Mouse (Mus musculus) neural tube, embryonic 14.5 days (tissue): ENCODE results near the gene Gtf2a1l. TPM values are rescaled to one million over a fixed set of nuclear protein-coding genes. Genes with fewer than 3 reads are reported as not detected.

ENCODE experiments used
- ATAC-seq: fragments of 200-750 bp; cut with Nextera tagmentation; 2 replicates; pipeline ENCODE4 v1.8.0; 2017; ENCODE audit warnings: low read depth, mild to moderate bottlenecking, moderate TSS enrichment, moderate library complexity
- H3K27ac ChIP-seq: fragments of 300-500 bp; sonication (generic); 2 replicates; pipeline ENCODE4 v1.5.1; 2014; ENCODE audit warnings: low read depth, mild to moderate bottlenecking, control low read depth, low read length, moderate library complexity, mixed read lengths
- H3K27me3 ChIP-seq: fragments of 300-500 bp; sonication (generic); 2 replicates; pipeline ENCODE4 v1.6.1; 2014; ENCODE audit warnings: low read length; ENCODE audit not compliant: control insufficient read depth, insufficient read depth
- H3K36me3 ChIP-seq: fragments of 300-500 bp; sonication (generic); 2 replicates; pipeline ENCODE4 v1.6.1; 2014; ENCODE audit warnings: low read length, mixed read lengths; ENCODE audit not compliant: control insufficient read depth, insufficient read depth
- H3K4me1 ChIP-seq: fragments of 300-500 bp; sonication (generic); 2 replicates; pipeline ENCODE4 v1.6.1; 2014; ENCODE audit warnings: low read length; ENCODE audit not compliant: control insufficient read depth, insufficient read depth
- H3K4me2 ChIP-seq: fragments of 300-500 bp; sonication (generic); 2 replicates; pipeline ENCODE4 v1.6.1; 2014; ENCODE audit warnings: mild to moderate bottlenecking, low read depth, low read length, control low read depth
- H3K4me3 ChIP-seq: fragments of 300-500 bp; sonication (generic); 2 replicates; pipeline ENCODE4 v1.5.1; 2014; ENCODE audit warnings: low read depth, low read length, control low read depth, mixed read lengths
- H3K9ac ChIP-seq: fragments of 300-500 bp; sonication (generic); replicated peaks from 2 replicates; pipeline ENCODE4 v1.6.1; 2014; ENCODE audit warnings: low read depth, mild to moderate bottlenecking, control low read depth, low read length, mixed read lengths
- H3K9me3 ChIP-seq: fragments of 300-500 bp; sonication (generic); 2 replicates; pipeline ENCODE4 v1.6.1; 2016; ENCODE audit warnings: low read length; ENCODE audit not compliant: control insufficient read depth
- WGBS: fragments of 180-500 bp; shearing (Covaris S2); extraction: QIAGEN DNeasy Blood & Tissue Kit; methylation state at CpG from one replicate; pipeline ENCODE4 v1.1.7; 2014; 5-methylcytosine and 5-hydroxymethylcytosine counted together
- polyA plus RNA-seq: library from polyadenylated mRNA; unstranded; fragments of >200 nt; fragmentation: Nextera tagmentation; extraction: Ambion mirVana; gene quantifications from 2 replicates; pipeline ENCODE4 v1.2.1, GENCODE M21; 2014

The Gtf2a1l gene
- polyA plus RNA-seq, 1 experiment from 2014 or later: 0.19 TPM

GRCm38 (mm10) chr17:88628676-88629380 is 39.6 kb upstream of the Gtf2a1l start:
- Histone ChIP-seq H3K4me1 (peaks cover 7% of the 10 kb centered on the region; the same call in 1 of the 2 replicates), H3K36me3 (no peaks in the 10 kb centered on the region), H3K4me2 (no peak overlapping the region), H3K9me3 (no peaks in the 10 kb centered on the region), H3K27ac (no peak overlapping the region; the same call in 1 of the 2 replicates), H3K27me3 (no peaks in the 10 kb centered on the region), H3K9ac (no peak overlapping the region), H3K4me3 (no peak overlapping the region)
- ATAC-seq: peak; percentile 62
- 55% methylated on average over 6 of the region's 10 CpGs for WGBS

GRCm38 (mm10) chr17:88629381-88629759 is 39.1 kb upstream of the Gtf2a1l start:
- Histone ChIP-seq H3K4me1 (peaks cover 7% of the 10 kb centered on the region; the same call in 1 of the 2 replicates), H3K9me3 (no peaks in the 10 kb centered on the region), H3K36me3 (no peaks in the 10 kb centered on the region), H3K9ac (no peak overlapping the region), H3K4me3 (no peak overlapping the region), H3K27ac (peak overlapping the region; percentile 72), H3K4me2 (no peak overlapping the region; the same call in 1 of the 2 replicates), H3K27me3 (no peaks in the 10 kb centered on the region)
- ATAC-seq: peak; percentile 68
- WGBS: 31% methylated on average over 4 of the region's 4 CpGs

GRCm38 (mm10) chr17:88629931-88630553 is 38.4 kb upstream of the Gtf2a1l start:
- Histone ChIP-seq H3K4me3 (no peak overlapping the region), H3K36me3 (no peaks in the 10 kb centered on the region), H3K9ac (no peak overlapping the region), H3K9me3 (no peaks in the 10 kb centered on the region), H3K4me2 (no peak overlapping the region; the same call in 1 of the 2 replicates), H3K4me1 (peaks cover 7% of the 10 kb centered on the region; the same call in 1 of the 2 replicates), H3K27ac (peak overlapping the region; percentile 72), H3K27me3 (no peaks in the 10 kb centered on the region)
- peak; percentile 71 for ATAC-seq
- WGBS: 20% methylated on average over 11 of the region's 11 CpGs

- no peaks in the 10 kb centered on the region for H3K27me3 ChIP-seq
- H3K4me2 ChIP-seq: no peak overlapping the region; the same call in 1 of the 2 replicates
- no peaks in the 10 kb centered on the region for H3K9me3 ChIP-seq
- WGBS: 77% methylated on average over 3 of the region's 3 CpGs
- no peak overlapping the region for H3K4me3 ChIP-seq
- ATAC-seq: no peak
- peaks cover 7% of the 10 kb centered on the region; the same call in 1 of the 2 replicates for H3K4me1 ChIP-seq
- no peak overlapping the region for H3K9ac ChIP-seq
- H3K36me3 ChIP-seq: no peaks in the 10 kb centered on the region
- H3K27ac ChIP-seq: 0 out of 2 replicates have a peak overlapping the region, but pooled peaks have one; percentile 31
These were observed 37.9 kb upstream of the Gtf2a1l start for GRCm38 (mm10) chr17:88630554-88630948.

GRCm38 (mm10) chr17:88632631-88633030 is 35.8 kb upstream of the Gtf2a1l start:
- no peak overlapping the region for H3K4me3 ChIP-seq
- ATAC-seq: no peak
- H3K36me3 ChIP-seq: no peaks in the 10 kb centered on the region

GRCm38 (mm10) chr17:88636076-88636475 is 32.4 kb upstream of the Gtf2a1l start:
- H3K4me3 ChIP-seq: no peak overlapping the region
- WGBS: 83% methylated on average over 14 of the region's 14 CpGs
- no peaks in the 10 kb centered on the region for H3K9me3 ChIP-seq
- no peaks in the 10 kb centered on the region for H3K4me1 ChIP-seq
- no peaks in the 10 kb centered on the region for H3K36me3 ChIP-seq
- no peak for ATAC-seq
- no peak overlapping the region for H3K4me2 ChIP-seq
- no peak overlapping the region for H3K9ac ChIP-seq
- no peak overlapping the region for H3K27ac ChIP-seq
- H3K27me3 ChIP-seq: no peaks in the 10 kb centered on the region

More at GRCm38 (mm10) chr17:88632631-88633030, 35.8 kb upstream of the Gtf2a1l start:
- H3K4me2 ChIP-seq: no peak overlapping the region
- no peak overlapping the region for H3K27ac ChIP-seq
- WGBS: 91% methylated on average over 3 of the region's 3 CpGs
- H3K4me1 ChIP-seq: peaks cover 7% of the 10 kb centered on the region; the same call in 1 of the 2 replicates
- no peaks in the 10 kb centered on the region for H3K27me3 ChIP-seq
- no peak overlapping the region for H3K9ac ChIP-seq
- H3K9me3 ChIP-seq: no peaks in the 10 kb centered on the region

- H3K27ac ChIP-seq: no peak overlapping the region
- no peak overlapping the region for H3K4me3 ChIP-seq
- H3K9ac ChIP-seq: no peak overlapping the region
- no peak overlapping the region for H3K4me2 ChIP-seq
- no peaks in the 10 kb centered on the region for H3K36me3 ChIP-seq
- WGBS: 48% methylated on average over 12 of the region's 12 CpGs
- no peaks in the 10 kb centered on the region for H3K4me1 ChIP-seq
- no peaks in the 10 kb centered on the region for H3K27me3 ChIP-seq
- H3K9me3 ChIP-seq: no peaks in the 10 kb centered on the region
- ATAC-seq: no peak; the same call in 1 of the 2 replicates
These were observed 31.9 kb upstream of the Gtf2a1l start for GRCm38 (mm10) chr17:88636587-88636986.

- Histone ChIP-seq H3K9ac (no peak overlapping the region), H3K4me1 (no peaks in the 10 kb centered on the region), H3K4me3 (no peak overlapping the region), H3K36me3 (no peaks in the 10 kb centered on the region), H3K27ac (no peak overlapping the region), H3K4me2 (no peak overlapping the region), H3K27me3 (no peaks in the 10 kb centered on the region), H3K9me3 (no peaks in the 10 kb centered on the region)
- ATAC-seq: peak; percentile 34; the same call in 1 of the 2 replicates
- WGBS: 30% methylated on average over 6 of the region's 6 CpGs
These were observed 27.4 kb upstream of the Gtf2a1l start for GRCm38 (mm10) chr17:88641012-88641411.

- Histone ChIP-seq H3K27me3 (no peaks in the 10 kb centered on the region), H3K36me3 (no peaks in the 10 kb centered on the region), H3K4me1 (no peaks in the 10 kb centered on the region), H3K27ac (no peak overlapping the region), H3K4me2 (no peak overlapping the region), H3K9ac (no peak overlapping the region), H3K9me3 (no peaks in the 10 kb centered on the region), H3K4me3 (no peak overlapping the region)
- 87% methylated on average over 8 of the region's 8 CpGs for WGBS
- ATAC-seq: no peak
These were observed 26.6 kb upstream of the Gtf2a1l start for GRCm38 (mm10) chr17:88641836-88642235.
